Mouse (Mus musculus): ENCODE measurements around the gene Prkag2.
"Not testable (repeated sequence)": the region's sequence is repeated elsewhere in the genome, so short reads cannot be mapped to it uniquely, and the experiment has no call there.

Prkag2 gene

DNA sequence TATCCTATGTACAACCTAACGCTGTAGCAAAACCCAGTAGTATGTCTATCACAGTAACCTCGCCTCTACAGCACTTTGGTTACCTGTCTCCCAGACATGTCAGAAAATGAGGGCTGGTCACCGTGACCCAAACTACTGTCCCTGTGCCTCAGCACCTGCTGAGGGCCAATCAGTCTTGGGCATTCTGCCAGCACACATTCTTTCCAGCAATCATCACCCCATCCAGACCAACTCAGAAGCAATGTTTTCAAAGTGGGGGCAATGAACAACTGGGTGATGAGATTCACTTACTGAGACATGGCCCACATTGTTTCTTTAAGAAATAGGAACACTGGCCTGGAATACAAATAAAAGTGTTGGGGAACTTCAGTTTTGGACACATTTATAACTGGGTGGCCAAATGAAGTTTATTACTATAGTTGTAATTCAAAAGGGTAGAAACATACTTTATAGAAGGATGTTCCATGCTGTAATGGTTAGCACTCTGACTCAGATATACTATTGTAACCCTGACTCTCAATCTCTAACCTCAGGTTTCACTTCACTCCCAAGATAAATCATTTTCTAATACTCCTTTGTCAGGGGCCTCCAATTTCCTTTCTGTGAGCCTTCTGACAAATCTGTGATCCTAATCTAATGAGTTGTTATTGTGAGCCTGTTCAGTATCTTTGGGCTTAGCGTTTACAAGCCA, 274.9 kb downstream of the Prkag2 start:
- DNase-seq (ENCODE audit: extremely low spot score): no peak

GRCm38 (mm10) chr5:24823864-24824405, 276.5 kb downstream of the Prkag2 start:
- no peak for DNase-seq (ENCODE audit: extremely low spot score)

DNA sequence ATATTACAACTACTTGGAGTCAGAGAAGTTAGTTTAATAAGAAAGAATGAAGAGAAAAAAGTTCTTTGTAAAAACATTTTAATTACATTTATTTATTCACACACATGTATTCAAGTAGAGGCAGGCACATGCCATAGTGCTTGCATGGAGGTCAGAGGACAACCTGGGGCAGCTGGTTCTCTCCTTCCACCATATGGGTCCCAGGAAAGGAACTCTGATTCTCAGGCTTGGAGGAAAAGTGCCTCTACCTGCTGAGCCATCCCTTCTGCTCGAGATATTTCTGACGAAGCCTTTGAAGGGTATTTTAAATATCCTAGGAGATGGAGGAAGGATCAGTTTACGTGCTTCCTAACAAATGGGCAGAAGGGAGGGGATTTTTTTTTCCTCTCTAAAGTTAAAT, 277.7 kb downstream of the Prkag2 start:
- no peak for DNase-seq (ENCODE audit: extremely low spot score)

GRCm38 (mm10) chr5:24822231-24822630, 278.2 kb downstream of the Prkag2 start:
- not testable (repeated sequence) for DNase-seq (ENCODE audit: extremely low spot score)

GRCm38 (mm10) chr5:24821403-24821841, 279.0 kb downstream of the Prkag2 start:
- DNase-seq (ENCODE audit: extremely low spot score): no peak

DNA sequence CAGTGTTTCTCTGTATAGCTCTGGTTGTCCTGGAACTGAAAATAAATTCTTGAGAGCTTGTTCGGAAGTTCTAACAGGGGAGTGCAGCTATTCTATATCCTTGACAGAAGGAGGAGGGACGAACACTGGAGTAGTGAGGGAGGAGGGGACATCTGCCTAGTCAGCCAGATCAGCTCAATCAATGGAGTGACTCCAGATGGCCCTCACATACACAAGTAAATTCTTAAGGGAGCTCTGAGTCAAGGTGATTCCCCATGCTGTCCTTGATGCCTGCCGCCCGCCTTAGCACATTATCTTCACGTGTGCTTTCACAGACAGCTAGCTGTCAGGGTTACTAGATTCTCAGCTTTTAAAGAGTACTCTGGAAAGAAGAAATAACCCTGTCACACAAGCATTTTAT, 279.8 kb downstream of the Prkag2 start:
- DNase-seq (ENCODE audit: extremely low spot score): no peak

DNA sequence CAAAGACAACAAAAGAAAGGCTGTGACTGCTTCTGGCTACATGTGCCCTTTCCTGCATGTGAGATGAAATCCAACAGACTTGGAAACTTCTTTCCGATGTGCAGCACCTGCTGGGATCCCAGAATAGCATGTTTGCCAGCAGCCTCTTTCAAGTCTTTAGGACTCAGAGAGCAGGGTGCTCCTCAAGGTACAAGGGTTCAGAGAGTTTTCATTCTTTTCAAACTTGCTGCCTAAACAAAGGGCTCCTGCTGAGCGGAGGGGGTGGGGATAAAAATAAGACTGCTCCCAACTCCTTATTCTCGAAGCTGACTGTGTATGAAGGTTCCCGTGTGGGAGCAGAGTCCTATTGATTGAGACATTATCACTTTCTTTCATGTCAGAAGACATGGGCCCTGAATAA, 283.3 kb downstream of the Prkag2 start:
- no peak for DNase-seq (ENCODE audit: extremely low spot score)

GRCm38 (mm10) chr5:24813946-24814345, 286.5 kb downstream of the Prkag2 start:
- no peak for DNase-seq (ENCODE audit: extremely low spot score)

DNA sequence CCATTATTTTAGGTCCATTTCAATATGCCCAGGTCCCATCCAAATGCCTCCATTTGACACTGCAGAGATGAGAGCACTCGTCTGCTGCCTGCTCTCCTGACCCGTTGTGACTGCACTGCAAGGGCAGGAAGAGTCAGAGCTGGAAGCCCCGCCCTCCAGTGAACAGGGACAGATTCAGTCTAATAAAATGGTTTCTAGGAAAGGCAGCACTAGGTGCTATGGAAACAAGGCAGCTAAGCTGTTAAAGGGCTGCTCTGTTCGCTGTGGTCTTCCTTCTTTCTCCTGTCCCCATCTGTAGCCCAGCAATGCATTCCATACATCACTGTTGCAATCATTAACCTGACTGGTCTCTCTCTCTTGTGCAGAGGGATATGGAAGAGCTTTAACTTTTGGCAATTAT, 287.4 kb downstream of the Prkag2 start:
- no peak for DNase-seq (ENCODE audit: extremely low spot score)

All from embryo, embryonic 9.5 days (tissue).